Mouse (Mus musculus): ENCODE results near the gene Thtpa.

DNA sequence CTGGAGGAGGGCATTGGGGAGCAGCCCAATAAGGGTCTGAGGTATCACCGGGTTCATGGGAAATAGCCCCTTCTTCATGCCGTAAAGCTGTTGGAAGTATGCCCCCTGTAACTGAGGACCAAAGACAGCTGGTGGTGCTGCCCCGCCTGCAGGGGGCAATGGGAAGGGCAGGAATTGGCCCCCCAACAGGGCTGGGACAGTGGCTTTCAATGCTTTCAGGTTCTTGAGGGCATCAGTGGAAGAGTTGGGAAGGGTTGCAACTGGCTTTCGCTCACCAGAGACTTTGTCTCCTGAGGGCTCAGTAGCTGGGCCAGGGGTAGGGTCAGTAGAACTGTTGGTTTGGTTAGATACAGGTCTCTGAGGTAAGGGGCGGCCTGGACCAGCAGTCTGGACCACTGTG is 31.5 kb upstream of the Thtpa start:
- TF ChIP-seq CTCF (IDR thresholded peaks at IDR 0.05; ENCODE audit: borderline replicate concordance, insufficient read depth, low read depth, low read length) (no peak), POLR2A (IDR thresholded peaks at IDR 0.05; ENCODE audit: borderline replicate concordance, insufficient read depth, low read length) (no peak)
